Mouse (Mus musculus) brain, embryonic 14.5 days (tissue): ENCODE results near the gene AC170998.1. TPM values are rescaled to one million over a fixed set of nuclear protein-coding genes. Genes with fewer than 3 reads are reported as not detected.
A peak's percentile ranks its signal among the peaks of the same experiment; 100 is the strongest.

ENCODE experiments used
- DNase-seq: peaks from one replicate; pipeline ENCODE4 v3.0.0-alpha.2; 2011; ENCODE audit warnings: low read depth
- CTCF ChIP-seq: fragments of 200-500 bp; IDR thresholded peaks from 2 replicates; pipeline ENCODE4 v1.5.1; 2012; ENCODE audit warnings: inconsistent platforms, mild to moderate bottlenecking, moderate library complexity, borderline replicate concordance; ENCODE audit not compliant: insufficient read depth, insufficient read length; ENCODE audit errors: extremely low read depth
- POLR2A ChIP-seq: fragments of 200-500 bp; IDR thresholded peaks from 2 replicates; pipeline ENCODE4 v1.6.1; 2012; ENCODE audit warnings: mild to moderate bottlenecking, inconsistent platforms, borderline replicate concordance; ENCODE audit not compliant: poor library complexity, insufficient read depth, insufficient read length, severe bottlenecking; ENCODE audit errors: extremely low read depth
- polyA plus RNA-seq: library from polyadenylated mRNA; depleted of rRNA; stranded (reverse); fragments of >200 nt; gene quantifications from 2 replicates; pipeline ENCODE4 v1.2.3, GENCODE M21; 2012

The AC170998.1 gene
- polyA plus RNA-seq, 1 experiment: 0.89 TPM

DNA sequence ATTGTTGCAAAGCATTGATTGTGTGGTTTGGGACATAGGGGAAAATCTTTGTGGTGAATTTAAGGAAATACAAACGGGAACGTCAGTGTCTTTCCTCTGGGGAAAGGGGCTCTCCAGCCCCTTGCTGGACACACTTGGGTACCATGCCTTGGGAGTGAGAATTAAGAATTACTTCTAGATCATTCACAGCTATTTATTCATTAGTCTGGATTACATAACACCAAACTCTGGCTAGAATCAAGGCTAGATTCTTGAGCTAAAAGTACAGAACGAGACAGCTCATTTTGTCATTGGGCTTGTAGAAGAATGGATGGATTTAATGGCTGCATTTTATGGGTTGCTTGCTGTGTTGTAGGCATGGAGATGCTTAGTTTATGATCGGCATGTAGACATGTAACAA is 31.1 kb upstream of the AC170998.1 start:
- TF ChIP-seq POLR2A: no peak
- no peak for TF ChIP-seq CTCF
- DNase-seq: no peak

DNA sequence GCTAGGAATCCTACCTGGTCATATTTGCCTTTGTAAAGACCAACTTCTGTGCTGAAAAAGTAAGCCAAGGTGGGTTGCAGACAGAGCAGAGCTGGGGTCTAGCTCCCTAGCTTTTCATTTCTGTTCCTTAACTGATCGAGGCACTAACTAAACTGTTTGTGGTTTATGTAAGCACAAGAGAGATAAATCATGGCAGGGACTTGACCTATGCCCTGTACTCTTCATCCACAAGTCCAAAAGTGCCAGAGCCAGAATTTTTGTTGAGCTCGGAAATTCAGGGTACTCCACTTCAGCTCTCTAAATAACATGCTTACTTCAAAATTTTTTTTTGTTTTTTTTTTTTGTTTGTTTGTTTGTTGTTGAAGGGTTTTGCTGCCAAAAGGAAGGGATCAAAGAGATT is 29.2 kb upstream of the AC170998.1 start:
- no peak for DNase-seq

DNA sequence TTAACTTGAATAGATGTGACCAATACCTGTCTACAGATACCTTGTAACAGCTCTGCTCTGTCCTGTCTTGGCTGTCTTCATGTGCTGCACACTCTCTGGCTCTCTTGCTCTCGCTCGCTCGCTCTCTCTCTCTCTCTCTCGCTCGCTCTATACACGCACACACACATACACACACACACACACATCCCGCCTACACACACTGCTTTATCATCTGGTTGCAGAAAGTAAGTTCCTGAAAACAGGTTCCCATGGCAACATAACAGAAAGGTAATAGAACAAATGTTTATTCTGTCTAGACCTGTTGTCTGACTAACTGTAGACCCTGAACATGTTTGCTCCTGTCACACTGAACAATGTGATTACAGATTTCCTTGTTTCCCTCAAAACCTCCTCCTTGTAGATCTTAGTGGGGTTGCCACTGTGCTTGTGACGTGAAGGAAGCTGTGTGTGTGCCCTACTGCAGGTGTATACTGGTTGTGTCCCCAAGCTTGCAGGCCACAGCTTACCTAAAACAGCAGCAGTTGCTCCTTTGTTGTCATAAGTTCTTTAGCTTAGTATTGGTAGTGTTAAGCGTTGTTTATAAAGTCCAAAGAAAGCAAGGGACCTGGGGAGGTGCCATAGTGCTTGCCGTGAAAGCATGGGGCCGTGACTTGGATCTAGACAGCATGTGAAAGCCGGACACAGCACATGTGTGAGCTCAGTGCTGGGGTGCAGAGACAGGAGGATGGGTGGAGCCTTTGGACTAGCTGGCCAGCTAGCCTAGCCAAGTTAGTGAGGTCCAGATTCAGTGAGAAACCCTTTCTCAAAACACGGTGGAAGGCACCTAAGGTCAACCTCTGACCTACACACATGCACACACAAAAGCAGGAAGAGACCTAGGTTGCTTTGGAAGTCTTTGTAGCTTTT is 28.3 kb upstream of the AC170998.1 start:
- no peak for TF ChIP-seq POLR2A
- no peak for TF ChIP-seq CTCF
- peak; percentile 44 for DNase-seq

More for the DNA sequence above, 29.2 kb upstream of the AC170998.1 start:
- TF ChIP-seq CTCF (no peak), POLR2A (no peak)

DNA sequence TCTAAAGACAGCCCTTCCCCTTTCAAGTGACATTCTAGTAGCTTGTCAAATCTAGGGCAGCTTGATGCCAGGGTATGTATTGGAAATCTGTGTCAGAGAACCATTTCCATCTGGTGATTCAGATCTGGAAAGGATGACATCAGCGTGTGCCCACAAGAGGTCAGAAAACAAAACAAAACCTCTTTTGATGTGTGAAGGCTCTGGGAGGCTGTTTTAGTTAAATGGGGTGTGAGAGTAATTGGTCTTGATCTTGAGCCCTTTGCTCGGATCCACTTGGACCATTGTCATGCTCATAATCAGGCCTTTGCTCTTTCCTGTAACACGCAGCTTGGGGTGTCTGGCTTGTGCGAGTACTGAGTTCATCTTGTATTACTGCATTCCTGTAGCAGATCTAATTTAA is 27.6 kb upstream of the AC170998.1 start:
- TF ChIP-seq CTCF (no peak), POLR2A (no peak)
- DNase-seq: peak; percentile 32

DNA sequence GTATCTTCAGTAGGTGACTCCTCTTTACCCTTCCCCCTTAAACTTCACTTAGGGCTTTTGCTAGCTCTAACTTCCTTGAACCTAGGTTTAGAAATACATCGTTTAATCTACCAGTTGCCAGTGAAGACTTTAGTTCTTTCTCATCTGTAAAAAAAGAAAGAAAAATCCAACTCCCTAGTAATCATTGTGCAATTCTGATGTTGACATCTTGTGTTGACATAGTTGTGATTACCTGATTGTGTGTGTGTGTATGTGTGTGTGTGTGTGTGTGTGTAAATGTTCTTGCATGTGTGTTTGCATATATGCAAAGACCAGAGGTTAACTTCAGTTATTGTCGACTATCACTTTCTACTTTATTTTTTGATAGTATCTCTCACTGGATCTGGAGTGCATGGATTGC is 27.2 kb upstream of the AC170998.1 start:
- TF ChIP-seq CTCF (no peak), POLR2A (no peak)
- DNase-seq: no peak

DNA sequence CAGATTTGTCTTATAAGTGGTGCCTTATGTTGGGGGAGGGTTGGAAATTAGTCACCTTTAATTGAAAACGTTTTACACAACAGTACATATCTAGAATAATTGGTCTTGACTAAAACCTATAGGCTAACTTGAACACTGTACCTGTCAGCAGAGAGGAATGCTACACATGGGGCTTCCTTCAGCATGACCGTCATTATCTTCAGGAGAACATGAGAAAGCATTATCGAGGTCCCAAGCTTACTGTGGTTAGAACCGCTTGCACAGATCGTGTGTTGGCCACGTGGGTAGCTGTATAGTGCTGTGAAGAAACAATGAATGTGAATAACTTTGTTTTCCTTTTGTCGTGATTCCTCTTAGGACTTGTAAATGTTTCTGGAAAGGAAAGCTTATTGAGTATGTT is 26.1 kb upstream of the AC170998.1 start:
- DNase-seq: no peak
- TF ChIP-seq CTCF: no peak
- no peak for TF ChIP-seq POLR2A

DNA sequence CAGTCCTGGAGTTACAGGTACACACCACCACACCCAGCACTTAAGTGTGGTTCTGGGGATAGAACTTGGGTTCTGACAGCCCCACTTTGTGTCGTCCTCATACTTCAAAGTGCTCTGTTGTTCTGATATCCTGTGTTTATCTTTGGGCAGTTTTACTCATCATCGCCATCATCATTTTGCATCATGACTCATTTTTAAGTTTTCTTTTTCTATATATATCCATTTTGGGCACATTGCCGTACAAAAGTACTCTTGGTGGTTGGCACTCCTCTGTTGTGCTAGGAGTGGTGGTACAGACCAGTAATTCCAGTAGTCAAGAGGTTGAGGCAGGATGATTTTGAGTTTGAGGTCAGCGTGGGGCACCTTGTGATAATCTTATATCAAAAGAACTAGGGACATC is 24.7 kb upstream of the AC170998.1 start:
- no peak for DNase-seq
- TF ChIP-seq POLR2A (no peak), CTCF (no peak)

DNA sequence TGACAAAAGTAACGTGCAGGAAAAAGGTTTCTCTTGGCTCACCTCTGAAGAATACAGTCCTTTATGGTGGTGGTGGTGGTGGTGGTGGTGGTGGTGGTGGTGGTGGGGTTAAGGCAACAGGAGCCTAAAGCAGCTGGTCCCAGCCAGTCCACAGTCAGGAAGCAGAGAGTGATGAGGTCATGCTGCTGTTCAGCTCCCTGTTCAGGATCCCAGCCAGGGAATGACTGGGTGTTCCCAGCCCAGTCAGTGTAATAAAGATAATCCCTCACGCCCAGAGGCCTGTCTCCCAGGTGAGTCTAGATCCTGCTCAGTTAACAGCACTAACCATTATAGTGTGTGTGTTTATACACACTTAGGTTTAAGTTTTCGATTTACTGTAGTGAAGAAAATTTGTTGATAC is 24.1 kb upstream of the AC170998.1 start:
- DNase-seq: no peak
- TF ChIP-seq POLR2A: no peak
- TF ChIP-seq CTCF: no peak

DNA sequence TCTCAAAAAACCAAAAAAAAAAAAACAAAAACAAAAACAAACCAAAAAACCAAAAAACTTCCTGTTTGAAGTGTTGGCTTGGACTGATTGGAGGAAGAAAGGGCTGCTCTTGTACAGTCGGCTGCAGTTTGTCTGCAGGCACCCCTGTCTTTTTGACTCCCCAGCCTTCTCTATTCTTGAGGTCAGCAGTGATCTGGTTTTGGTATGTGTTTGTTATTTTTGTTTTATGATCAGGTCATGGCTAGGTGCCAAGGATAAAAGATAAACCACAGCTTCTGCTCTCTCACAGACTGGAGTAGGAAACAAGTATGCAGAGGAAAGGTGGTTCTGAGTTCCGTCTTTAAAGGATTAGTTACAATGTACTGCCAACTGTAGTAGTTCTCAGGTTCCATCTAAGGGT is 23.2 kb upstream of the AC170998.1 start:
- TF ChIP-seq POLR2A: no peak
- TF ChIP-seq CTCF: no peak
- DNase-seq: no peak

DNA sequence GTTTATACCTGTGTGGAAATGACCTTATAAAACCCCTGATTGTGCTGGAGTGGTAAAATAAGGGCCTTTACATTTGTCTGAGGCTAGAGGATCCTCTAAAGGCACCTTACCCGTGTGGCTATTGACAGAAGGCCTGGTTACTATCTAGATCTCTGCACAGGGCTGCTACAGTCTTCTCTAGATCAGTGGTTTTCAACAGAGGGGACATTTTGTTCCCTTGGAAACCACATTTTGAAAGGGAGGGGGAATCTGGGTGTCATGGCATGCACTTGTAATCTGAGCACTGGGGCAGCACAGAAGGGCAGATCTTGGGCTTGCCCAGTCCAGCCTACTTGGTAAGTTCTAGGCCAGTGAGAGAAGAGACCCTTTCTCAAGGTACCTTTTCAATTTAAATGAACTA is 19.2 kb upstream of the AC170998.1 start:
- DNase-seq: no peak
- no peak for TF ChIP-seq CTCF
- no peak for TF ChIP-seq POLR2A

DNA sequence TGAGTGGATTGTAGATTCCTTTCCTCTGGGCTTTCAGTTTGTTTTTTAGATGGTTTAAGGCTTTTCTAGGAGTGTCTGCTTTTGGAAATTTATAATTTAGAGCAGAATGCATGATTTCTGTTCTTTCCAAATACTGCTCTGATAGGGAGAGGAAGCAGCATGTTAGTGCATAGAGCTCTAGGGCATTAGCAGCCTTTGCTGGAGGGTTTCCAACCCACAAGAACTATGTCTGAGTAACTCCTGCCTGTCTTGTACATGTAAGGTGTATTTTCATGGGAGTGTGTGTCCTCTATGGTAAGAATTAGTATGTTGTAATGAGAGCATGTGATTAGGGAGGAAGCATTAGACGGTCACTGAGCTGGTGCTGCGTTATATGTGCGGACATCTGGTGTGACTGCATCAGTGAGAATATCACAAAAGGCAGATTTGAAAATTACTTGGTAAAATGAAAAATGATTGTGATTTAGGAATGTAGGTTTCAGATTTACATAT is 18.7 kb upstream of the AC170998.1 start:
- DNase-seq: no peak
- no peak for TF ChIP-seq CTCF
- TF ChIP-seq POLR2A: no peak

DNA sequence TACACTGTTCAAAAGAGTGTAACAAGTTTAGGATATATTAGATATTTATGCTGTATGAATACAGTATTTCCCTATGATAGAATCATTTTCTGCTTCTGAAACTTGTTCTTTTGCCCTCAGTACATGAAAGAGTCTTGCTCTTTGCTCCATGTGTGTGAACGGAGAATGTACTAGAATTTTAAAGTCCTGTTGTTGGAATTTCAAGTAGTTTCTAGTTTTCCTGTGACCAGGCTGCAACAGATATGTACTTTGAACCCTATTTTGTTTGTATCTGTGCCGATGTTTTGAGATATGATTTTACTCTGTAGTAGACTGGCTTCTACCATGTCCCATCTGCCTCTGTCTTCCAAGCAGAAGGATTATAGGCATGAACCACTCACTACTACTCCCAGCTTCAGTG is 18.1 kb upstream of the AC170998.1 start:
- no peak for TF ChIP-seq CTCF
- no peak for TF ChIP-seq POLR2A
- DNase-seq: no peak
